Mouse (Mus musculus): ENCODE measurements around the gene Atxn7l1. TPM values are rescaled to one million over a fixed set of nuclear protein-coding genes. Genes with fewer than 3 reads are reported as not detected.

Atxn7l1 gene
- polyA plus RNA-seq, 1 experiment, result 129 TPM

GRCm38 (mm10) chr12:33359878-33360482 is 212.5 kb downstream of the Atxn7l1 start:
- no peak for DNase-seq
- TF ChIP-seq CTCF (IDR thresholded peaks at IDR 0.05; ENCODE audit: borderline replicate concordance, control insufficient read depth, extremely low read depth, insufficient read depth, low read length, poor library complexity) (no peak), POLR2A (IDR thresholded peaks at IDR 0.05; ENCODE audit: control insufficient read depth, extremely low read depth, insufficient read depth, low read length, poor library complexity) (no peak)
- WGBS, result 95% methylated on average over 5 of the region's 5 CpGs
- no peaks in the 10 kb centered on the region for H3K4me1 ChIP-seq (replicated peaks; ENCODE audit: control insufficient read depth, insufficient read depth, low read length)
- H3K27me3 ChIP-seq (ENCODE audit: control insufficient read depth, insufficient read depth, low read length), result no peaks in the 10 kb centered on the region
- no peak overlapping the region for H3K4me3 ChIP-seq (ENCODE audit: control insufficient read depth, insufficient read depth, low read length)
- no peak overlapping the region for H3K27ac ChIP-seq (ENCODE audit: control insufficient read depth, insufficient read depth, low read length)
- peaks cover 76% of the 10 kb centered on the region for H3K36me3 ChIP-seq (ENCODE audit: control insufficient read depth, insufficient read depth, low read length)

GRCm38 (mm10) chr12:33360729-33361128 is 213.2 kb downstream of the Atxn7l1 start:
- WGBS, result 93% methylated on average over 6 of the region's 6 CpGs
- peaks cover 77% of the 10 kb centered on the region for H3K36me3 ChIP-seq (ENCODE audit: control insufficient read depth, insufficient read depth, low read length)
- DNase-seq, result no peak
- no peak overlapping the region for H3K27ac ChIP-seq (ENCODE audit: control insufficient read depth, insufficient read depth, low read length)
- H3K4me1 ChIP-seq (replicated peaks; ENCODE audit: control insufficient read depth, insufficient read depth, low read length), result no peaks in the 10 kb centered on the region
- no peak overlapping the region for H3K4me3 ChIP-seq (ENCODE audit: control insufficient read depth, insufficient read depth, low read length)
- TF ChIP-seq POLR2A (IDR thresholded peaks at IDR 0.05; ENCODE audit: control insufficient read depth, extremely low read depth, insufficient read depth, low read length, poor library complexity) (no peak), CTCF (IDR thresholded peaks at IDR 0.05; ENCODE audit: borderline replicate concordance, control insufficient read depth, extremely low read depth, insufficient read depth, low read length, poor library complexity) (no peak)
- no peaks in the 10 kb centered on the region for H3K27me3 ChIP-seq (ENCODE audit: control insufficient read depth, insufficient read depth, low read length)

GRCm38 (mm10) chr12:33364511-33364910 is 217.0 kb downstream of the Atxn7l1 start:
- H3K36me3 ChIP-seq (ENCODE audit: control insufficient read depth, insufficient read depth, low read length), result peaks cover 83% of the 10 kb centered on the region

GRCm38 (mm10) chr12:33365133-33365532 is 217.6 kb downstream of the Atxn7l1 start:
- no peaks in the 10 kb centered on the region for H3K27me3 ChIP-seq (ENCODE audit: control insufficient read depth, insufficient read depth, low read length)
- H3K4me3 ChIP-seq (ENCODE audit: control insufficient read depth, insufficient read depth, low read length), result no peak overlapping the region
- 96% methylated on average over 8 of the region's 8 CpGs for WGBS
- H3K27ac ChIP-seq (ENCODE audit: control insufficient read depth, insufficient read depth, low read length), result no peak overlapping the region
- no peaks in the 10 kb centered on the region for H3K4me1 ChIP-seq (replicated peaks; ENCODE audit: control insufficient read depth, insufficient read depth, low read length)
- H3K36me3 ChIP-seq (ENCODE audit: control insufficient read depth, insufficient read depth, low read length), result peaks cover 77% of the 10 kb centered on the region
- no peak for DNase-seq
- TF ChIP-seq CTCF (IDR thresholded peaks at IDR 0.05; ENCODE audit: borderline replicate concordance, control insufficient read depth, extremely low read depth, insufficient read depth, low read length, poor library complexity), result no peak
- TF ChIP-seq POLR2A (IDR thresholded peaks at IDR 0.05; ENCODE audit: control insufficient read depth, extremely low read depth, insufficient read depth, low read length, poor library complexity), result no peak

More at GRCm38 (mm10) chr12:33364511-33364910, 217.0 kb downstream of the Atxn7l1 start:
- H3K4me1 ChIP-seq (replicated peaks; ENCODE audit: control insufficient read depth, insufficient read depth, low read length), result no peaks in the 10 kb centered on the region
- WGBS, result 93% methylated on average over 8 of the region's 8 CpGs
- DNase-seq, result no peak
- no peak overlapping the region for H3K27ac ChIP-seq (ENCODE audit: control insufficient read depth, insufficient read depth, low read length)
- no peak overlapping the region for H3K4me3 ChIP-seq (ENCODE audit: control insufficient read depth, insufficient read depth, low read length)
- TF ChIP-seq POLR2A (IDR thresholded peaks at IDR 0.05; ENCODE audit: control insufficient read depth, extremely low read depth, insufficient read depth, low read length, poor library complexity) (no peak), CTCF (IDR thresholded peaks at IDR 0.05; ENCODE audit: borderline replicate concordance, control insufficient read depth, extremely low read depth, insufficient read depth, low read length, poor library complexity) (no peak)
- no peaks in the 10 kb centered on the region for H3K27me3 ChIP-seq (ENCODE audit: control insufficient read depth, insufficient read depth, low read length)

- Histone ChIP-seq H3K4me1 (replicated peaks; ENCODE audit: control insufficient read depth, insufficient read depth, low read length) (no peaks in the 10 kb centered on the region), H3K27me3 (ENCODE audit: control insufficient read depth, insufficient read depth, low read length) (no peaks in the 10 kb centered on the region), H3K36me3 (ENCODE audit: control insufficient read depth, insufficient read depth, low read length) (peaks cover 46% of the 10 kb centered on the region), H3K4me3 (ENCODE audit: control insufficient read depth, insufficient read depth, low read length) (no peak overlapping the region), H3K27ac (ENCODE audit: control insufficient read depth, insufficient read depth, low read length) (no peak overlapping the region)
- no peak for DNase-seq
- WGBS, result 95% methylated on average over 3 of the region's 3 CpGs
- TF ChIP-seq POLR2A (IDR thresholded peaks at IDR 0.05; ENCODE audit: control insufficient read depth, extremely low read depth, insufficient read depth, low read length, poor library complexity) (no peak), CTCF (IDR thresholded peaks at IDR 0.05; ENCODE audit: borderline replicate concordance, control insufficient read depth, extremely low read depth, insufficient read depth, low read length, poor library complexity) (no peak)
Observed at GRCm38 (mm10) chr12:33369555-33369954, 222.1 kb downstream of the Atxn7l1 start.

- TF ChIP-seq POLR2A (IDR thresholded peaks at IDR 0.05; ENCODE audit: control insufficient read depth, extremely low read depth, insufficient read depth, low read length, poor library complexity), result no peak
- peak; percentile 89; the same call in 1 of the 2 replicates for TF ChIP-seq CTCF (IDR thresholded peaks at IDR 0.05; ENCODE audit: borderline replicate concordance, control insufficient read depth, extremely low read depth, insufficient read depth, low read length, poor library complexity)
- peak; percentile 77 for DNase-seq
- 24% methylated on average over 22 of the region's 22 CpGs for WGBS
Observed at GRCm38 (mm10) chr12:33379624-33380445, 232.3 kb downstream of the Atxn7l1 start.

More at GRCm38 (mm10) chr12:33379624-33380445, 232.3 kb downstream of the Atxn7l1 start:
- Histone ChIP-seq H3K4me1 (replicated peaks; ENCODE audit: control insufficient read depth, insufficient read depth, low read length) (0 out of 2 replicates have a peak, but pooled peaks cover 2% of the 10 kb centered on the region), H3K27ac (ENCODE audit: control insufficient read depth, insufficient read depth, low read length) (no peak overlapping the region), H3K36me3 (ENCODE audit: control insufficient read depth, insufficient read depth, low read length) (no peaks in the 10 kb centered on the region), H3K4me3 (ENCODE audit: control insufficient read depth, insufficient read depth, low read length) (peak overlapping the region; percentile 30; the same call in 1 of the 2 replicates), H3K27me3 (ENCODE audit: control insufficient read depth, insufficient read depth, low read length) (no peaks in the 10 kb centered on the region)
